Mouse (Mus musculus): ENCODE measurements around the gene Carmil1.
"Not testable (repeated sequence)": the region's sequence is repeated elsewhere in the genome, so short reads cannot be mapped to it uniquely, and the experiment has no call there.

Carmil1 gene

DNA sequence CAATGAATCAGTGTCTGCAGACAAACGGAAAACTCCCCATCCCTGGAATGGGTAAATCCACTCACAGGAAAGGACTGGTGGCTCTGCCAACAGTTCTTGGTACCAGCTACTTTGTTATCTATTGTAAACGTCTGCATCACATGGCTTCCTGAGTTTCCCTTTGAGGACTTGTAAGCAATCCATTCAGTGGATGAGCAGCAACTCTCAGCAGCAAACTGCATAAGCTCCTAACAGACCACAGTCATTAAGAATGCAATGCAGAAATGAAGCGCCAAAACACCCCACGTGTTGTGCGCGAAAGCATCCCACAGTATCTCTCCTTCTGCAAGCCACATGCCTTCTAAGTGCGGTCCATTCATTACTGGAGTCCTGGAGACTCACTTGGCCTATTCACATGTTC lies 128.0 kb downstream of the Carmil1 start:
- in situ Hi-C loops (cut with MboI), result no loop called here

DNA sequence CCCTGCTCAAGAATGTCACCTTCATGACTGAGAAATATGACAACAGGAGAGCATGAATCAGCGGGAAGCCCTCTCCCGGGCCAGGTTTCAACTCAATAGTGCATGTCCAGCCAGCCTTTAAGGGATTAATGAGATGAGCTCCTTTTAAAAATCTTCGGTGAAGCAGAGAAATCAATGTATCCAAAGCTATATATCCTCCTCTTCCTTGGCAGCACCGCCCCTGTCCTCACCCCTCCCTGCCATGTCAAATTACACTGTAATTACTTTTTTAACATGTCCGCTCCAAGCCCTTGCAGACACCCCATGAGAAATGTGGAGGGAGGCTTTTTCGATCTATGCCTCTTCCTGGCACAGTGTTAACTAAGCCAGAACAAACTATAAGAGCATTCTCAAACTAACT lies 129.3 kb downstream of the Carmil1 start:
- in situ Hi-C loops (cut with MboI), result no loop called here

GRCm38 (mm10) chr13:24148549-24148948 lies 132.0 kb downstream of the Carmil1 start:
- in situ Hi-C loops (cut with MboI), result no loop called here

DNA sequence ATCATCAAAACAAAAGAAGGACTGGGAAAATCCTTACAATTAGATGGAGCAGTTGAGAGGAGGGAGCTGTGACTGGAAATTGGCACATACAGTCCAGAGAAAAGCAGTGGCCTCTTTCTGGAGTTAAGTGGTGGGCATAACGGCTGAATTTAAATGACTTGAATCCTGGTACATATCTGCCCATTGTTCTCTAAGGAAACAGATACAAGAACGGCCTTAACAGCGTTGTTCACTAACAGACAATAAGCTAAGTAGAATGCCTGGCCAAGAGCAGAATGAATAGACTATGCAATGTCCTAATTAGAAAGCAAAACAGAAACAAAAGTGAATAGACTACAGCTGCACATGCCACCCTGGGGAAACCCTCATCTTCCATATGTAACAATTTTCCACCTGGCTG lies 133.6 kb downstream of the Carmil1 start:
- in situ Hi-C loops (cut with MboI), result no loop called here

DNA sequence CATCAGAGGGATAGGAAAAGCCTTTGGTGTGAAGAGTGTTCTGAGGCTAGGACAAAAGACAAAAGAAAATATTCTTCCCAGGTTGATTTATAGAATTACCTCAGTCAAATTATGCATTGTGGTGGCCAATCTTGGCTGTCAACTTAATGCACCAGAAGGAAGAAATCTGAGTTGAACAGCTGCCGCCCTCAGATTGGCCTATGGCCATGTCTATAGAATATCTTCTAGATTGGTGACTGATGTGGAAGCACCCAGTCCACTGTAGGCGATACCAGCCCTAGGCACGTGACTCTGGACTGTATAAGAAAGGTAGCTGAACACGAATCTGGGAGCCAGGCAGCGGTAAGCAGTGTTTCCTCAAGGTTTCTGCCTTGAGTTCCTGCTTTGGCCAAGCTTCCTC lies 134.1 kb downstream of the Carmil1 start:
- in situ Hi-C loops (cut with MboI), result no loop called here

DNA sequence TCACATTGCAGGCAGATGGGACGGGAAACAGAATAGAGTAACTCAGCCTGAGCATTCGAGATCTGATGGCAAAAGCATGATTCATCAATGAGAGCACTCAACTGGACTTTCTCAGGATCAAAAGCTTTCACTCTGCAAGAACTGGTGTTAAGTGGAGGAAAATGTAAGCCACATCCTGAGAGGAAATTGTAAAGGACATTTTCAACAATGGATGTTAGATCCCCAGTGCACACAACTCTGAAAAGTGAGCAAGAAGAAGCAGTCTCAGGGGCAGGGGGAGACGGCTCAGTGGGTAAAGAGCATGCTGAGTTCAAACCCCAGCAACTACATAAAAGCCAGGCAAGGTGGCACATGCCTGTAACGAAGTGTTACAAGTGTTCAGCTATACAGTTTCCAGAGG lies 135.7 kb downstream of the Carmil1 start:
- in situ Hi-C loops (cut with MboI), result no loop called here

GRCm38 (mm10) chr13:24144141-24144540 lies 136.5 kb downstream of the Carmil1 start:
- in situ Hi-C loops (cut with MboI), result no loop called here

DNA sequence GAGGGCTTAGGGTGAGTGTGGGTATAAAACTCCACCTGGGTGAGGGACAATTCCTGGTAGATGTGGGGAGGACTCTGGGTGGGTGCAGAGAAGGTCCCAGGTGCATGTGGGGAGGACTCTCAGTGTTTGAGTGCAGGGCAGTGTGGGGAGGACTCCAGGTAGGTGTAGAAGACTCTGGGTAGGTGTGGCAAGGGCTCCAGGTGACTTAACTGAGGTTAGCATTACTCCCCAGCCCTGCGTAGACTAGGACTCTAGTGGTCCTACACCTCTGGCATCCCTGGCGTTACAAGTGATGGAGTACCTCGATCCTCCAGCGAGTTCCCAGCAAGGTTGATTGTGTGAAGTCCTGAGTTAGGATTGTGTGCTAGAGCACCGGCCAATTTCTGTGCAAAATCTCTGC lies 143.8 kb downstream of the Carmil1 start:
- in situ Hi-C loops (cut with MboI), result no loop called here

DNA sequence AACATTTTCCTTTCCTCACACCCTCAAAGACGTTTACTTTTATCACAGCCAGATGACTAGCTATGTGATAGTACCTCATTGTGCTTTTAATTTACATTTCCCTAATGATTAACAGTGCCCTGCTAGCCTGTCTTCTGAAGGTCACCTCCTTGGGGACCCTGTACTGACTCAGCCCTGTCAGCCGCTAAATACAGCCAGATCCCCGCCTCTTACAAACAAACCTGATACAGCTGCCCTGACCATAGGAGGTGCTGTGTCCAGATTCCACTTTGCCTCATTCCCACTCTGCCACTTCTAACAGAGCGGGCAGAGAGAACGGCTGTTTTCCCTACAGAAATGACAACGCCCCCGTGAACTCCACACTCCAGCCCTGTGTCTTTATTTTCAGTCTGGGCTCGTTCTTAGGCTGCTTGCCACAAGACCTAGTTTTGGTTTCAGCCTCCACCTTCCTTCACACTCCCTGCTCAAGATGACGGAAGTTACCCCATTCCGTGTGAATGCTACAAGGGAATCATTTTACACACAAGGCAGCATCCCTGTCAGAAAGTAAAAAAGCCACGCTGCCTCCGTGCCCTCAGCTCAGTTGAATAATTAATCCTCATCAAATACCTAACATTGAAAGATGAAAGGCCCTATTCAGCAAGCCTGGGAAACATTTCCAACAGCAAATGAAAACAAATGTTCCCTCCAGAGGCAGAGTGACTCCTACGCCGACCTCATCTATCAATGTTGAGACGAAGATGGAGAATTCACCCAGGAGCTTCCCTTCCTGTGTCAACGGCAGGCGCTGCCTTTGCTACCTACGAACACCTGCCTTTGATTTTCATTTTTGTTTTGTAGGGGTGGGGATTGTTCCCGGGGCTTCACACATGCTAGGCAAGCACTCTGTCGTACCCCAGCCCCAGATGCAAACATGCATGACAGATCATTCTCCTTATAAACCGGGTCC lies 145.0 kb downstream of the Carmil1 start:
- in situ Hi-C loops (cut with MboI), result no loop called here

- in situ Hi-C loops (cut with MboI), result no loop called here
Observed at GRCm38 (mm10) chr13:24132866-24133265, 147.7 kb downstream of the Carmil1 start.

GRCm38 (mm10) chr13:24131319-24131718 lies 149.3 kb downstream of the Carmil1 start:
- in situ Hi-C loops (cut with MboI), result no loop called here

GRCm38 (mm10) chr13:24130741-24131140 lies 149.9 kb downstream of the Carmil1 start:
- in situ Hi-C loops (cut with MboI), result no loop called here

GRCm38 (mm10) chr13:24128731-24129130 lies 151.9 kb downstream of the Carmil1 start:
- in situ Hi-C loops (cut with MboI), result no loop called here

- in situ Hi-C loops (cut with MboI), result no loop called here
Observed at GRCm38 (mm10) chr13:24125865-24126264, 154.7 kb downstream of the Carmil1 start.

DNA sequence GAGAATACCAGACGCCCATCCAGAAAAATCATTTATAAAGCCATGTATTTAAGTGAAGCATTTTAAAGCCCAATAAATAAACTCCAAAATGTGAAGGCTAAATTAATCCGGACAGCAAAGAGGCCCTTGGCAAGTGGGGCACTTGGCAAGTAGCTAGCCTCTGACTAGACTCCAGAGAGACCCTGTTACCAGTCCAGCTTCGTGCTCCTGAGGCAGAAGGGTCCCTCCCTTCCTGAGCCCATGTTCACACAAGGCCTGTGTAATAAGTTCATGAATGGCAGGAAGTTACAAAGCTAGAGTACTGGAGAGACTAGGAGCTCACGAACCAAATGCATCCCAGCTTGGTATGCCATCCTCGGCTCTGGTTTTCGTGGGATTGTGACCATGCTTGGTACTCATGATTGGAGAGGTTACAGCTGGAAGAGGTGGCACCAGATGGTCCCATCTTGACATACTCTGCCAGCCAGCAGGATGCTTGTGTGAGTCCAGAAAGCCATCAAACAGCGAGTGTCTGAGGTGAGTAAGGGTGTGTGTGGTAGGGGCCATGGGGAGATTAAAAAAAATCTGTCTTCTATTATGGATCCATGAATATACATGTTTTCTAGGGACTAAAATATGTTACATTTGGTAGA lies 163.3 kb downstream of the Carmil1 start:
- in situ Hi-C loops (cut with MboI), result loop anchor here (10.0 kb wide), 1 partner anchor 168 kb away; the partner anchor contains the start of gene Carmil1

GRCm38 (mm10) chr13:24112689-24113348 lies 167.8 kb downstream of the Carmil1 start:
- in situ Hi-C loops (cut with MboI), result loop anchor here (10.0 kb wide), 1 partner anchor 172 kb away; the partner anchor contains the start of gene Carmil1

DNA sequence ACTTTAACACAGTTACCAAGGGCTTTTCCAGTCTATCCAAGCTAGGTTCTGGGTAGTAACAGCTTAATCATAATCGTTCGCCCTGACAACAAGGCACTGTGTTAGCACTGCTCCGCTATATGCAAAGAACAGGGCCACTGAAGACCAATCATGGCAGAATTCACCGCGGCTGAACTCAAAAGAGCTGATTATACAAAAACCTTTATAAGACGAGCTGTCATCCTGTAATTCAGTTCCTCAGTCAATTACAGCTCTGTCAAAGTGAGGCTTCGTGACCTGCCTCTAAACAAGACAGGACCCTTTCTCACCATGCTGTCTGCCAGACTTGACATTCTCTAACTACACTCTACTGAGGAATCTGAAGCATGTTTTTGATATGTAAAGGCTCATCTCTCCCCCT lies 170.3 kb downstream of the Carmil1 start:
- in situ Hi-C loops (cut with MboI), result loop anchor here (10.0 kb wide), 1 partner anchor 174 kb away; the partner anchor contains the start of gene Carmil1

GRCm38 (mm10) chr13:24108282-24108681 lies 172.3 kb downstream of the Carmil1 start:
- in situ Hi-C loops (cut with MboI), result no loop called here

- in situ Hi-C loops (cut with MboI), result no loop called here
Observed at GRCm38 (mm10) chr13:24107058-24107457, 173.5 kb downstream of the Carmil1 start.

DNA sequence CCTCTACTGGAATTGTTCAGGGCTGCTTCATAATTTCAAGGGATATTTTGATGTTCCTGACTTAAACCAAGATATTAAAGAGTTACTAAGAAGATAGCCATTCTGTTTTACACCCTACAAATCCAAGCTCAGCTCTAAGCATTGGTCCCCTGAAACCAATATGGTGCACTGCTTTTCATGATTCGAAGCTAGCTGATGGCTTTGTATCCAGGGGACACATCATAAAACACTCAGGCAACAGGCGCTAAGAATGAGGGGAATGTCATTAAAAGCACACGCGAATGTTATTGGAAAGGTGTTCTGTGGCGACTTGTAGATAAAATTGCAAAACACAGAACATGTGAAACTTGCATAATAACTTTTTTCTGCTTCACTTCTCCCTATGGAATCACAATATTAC lies 174.8 kb downstream of the Carmil1 start:
- in situ Hi-C loops (cut with MboI), result no loop called here

DNA sequence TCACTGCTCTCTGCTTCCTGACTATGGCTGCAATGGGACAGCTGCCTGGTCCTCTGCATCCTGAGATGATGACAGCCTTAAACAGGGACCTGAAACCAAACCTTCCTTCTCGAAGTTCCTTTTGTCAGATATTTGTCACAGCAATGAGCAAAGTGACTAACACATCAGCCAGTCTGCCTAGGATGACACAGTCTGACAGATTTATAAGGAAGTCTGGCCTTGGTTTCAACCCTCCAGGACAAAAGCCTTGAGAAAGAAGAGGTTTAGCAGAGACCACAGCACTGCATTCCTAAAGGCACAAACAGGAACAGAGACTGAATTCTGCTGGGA lies 175.3 kb downstream of the Carmil1 start:
- in situ Hi-C loops (cut with MboI), result no loop called here

DNA sequence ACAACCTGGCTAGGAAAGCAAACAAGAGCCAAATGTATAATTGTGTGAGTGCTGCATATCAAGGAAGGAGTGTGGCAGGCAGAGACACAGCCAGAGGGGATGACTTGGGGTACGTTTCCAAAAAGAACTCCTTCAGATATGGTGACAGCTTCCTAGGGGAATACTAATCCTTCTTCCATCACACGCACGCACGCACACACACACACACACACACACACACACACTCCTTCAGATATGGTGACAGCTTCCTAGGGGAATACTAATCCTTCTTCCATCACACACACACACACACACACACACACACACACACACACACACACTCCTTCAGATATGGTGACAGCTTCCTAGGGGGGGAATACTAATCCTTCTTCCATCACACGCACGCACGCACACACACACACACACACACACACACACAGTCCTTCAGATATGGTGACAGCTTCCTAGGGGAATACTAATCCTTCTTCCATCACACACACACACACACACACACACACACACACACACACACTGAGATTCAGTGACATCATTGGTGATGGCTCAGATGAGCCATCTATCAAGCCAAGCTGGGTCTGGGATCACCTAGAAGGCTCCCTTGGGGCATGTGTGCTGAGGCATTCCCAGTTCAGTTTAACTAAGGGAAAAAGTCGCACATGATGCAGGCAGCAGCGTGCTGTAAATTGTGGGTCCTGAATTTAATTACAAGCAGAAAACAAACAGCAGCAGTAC lies 175.8 kb downstream of the Carmil1 start:
- in situ Hi-C loops (cut with MboI), result not testable (repeated sequence)

Measured in mature B cell (primary cell).